Mouse (Mus musculus): ENCODE measurements around the gene Gm43517. TPM values are rescaled to one million over a fixed set of nuclear protein-coding genes. Genes with fewer than 3 reads are reported as not detected.
A peak's percentile ranks its signal among the peaks of the same experiment; 100 is the strongest.

Gene Gm43517
- polyA plus RNA-seq, 1 experiment from 2014 or later: not detected

DNA sequence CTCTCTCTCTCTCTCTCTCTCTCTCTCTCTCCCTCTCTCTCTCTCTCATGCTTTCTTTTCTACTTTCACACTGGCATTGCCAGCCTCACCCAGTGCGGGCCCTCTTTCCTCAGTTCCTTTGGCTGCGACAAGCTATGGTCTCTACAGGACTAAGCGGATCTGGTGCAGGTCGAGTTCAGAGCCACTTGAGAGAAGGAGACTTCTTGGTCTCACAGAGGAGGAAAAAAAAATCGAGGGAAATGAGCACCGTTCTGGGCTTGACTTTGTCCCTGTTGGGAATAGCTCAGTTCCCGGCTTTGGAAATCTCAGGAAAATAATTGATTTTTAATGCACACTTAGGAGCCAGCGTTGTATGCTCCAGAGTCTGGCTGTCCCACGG, 5.9 kb downstream of the Gm43517 start:
- Histone ChIP-seq H3K27ac (ENCODE audit: low read depth) (no peak overlapping the region), H3K4me2 (ENCODE audit: low read depth, low read length) (no peak overlapping the region), H3K36me3 (replicated peaks; ENCODE audit: insufficient read depth, low read length) (no peaks in the 10 kb centered on the region), H3K9me3 (ENCODE audit: low read length) (no peaks in the 10 kb centered on the region), H3K4me1 (ENCODE audit: insufficient read depth) (no peaks in the 10 kb centered on the region), H3K4me3 (ENCODE audit: low read depth, low read length) (peak overlapping the region; percentile 15; the same call in 1 of the 2 replicates), H3K27me3 (ENCODE audit: insufficient read depth, low read length) (peaks cover 72% of the 10 kb centered on the region), H3K9ac (replicated peaks) (no peak overlapping the region)
- TF ChIP-seq EP300 (IDR thresholded peaks at IDR 0.05; ENCODE audit: low read depth) (no peak), CTCF (IDR thresholded peaks at IDR 0.05; ENCODE audit: low read depth) (no peak)
- 3% methylated on average over 9 of the region's 9 CpGs for WGBS (ENCODE audit: insufficient replicate concordance)
- no peak for DNase-seq
- ATAC-seq: no peak

GRCm38 (mm10) chr12:49391305-49392040, 6.5 kb downstream of the Gm43517 start:
- Histone ChIP-seq H3K27me3 (ENCODE audit: insufficient read depth, low read length) (peaks cover 66% of the 10 kb centered on the region), H3K4me2 (ENCODE audit: low read depth, low read length) (no peak overlapping the region), H3K9ac (replicated peaks) (no peak overlapping the region), H3K27ac (ENCODE audit: low read depth) (no peak overlapping the region), H3K9me3 (ENCODE audit: low read length) (no peaks in the 10 kb centered on the region), H3K4me1 (ENCODE audit: insufficient read depth) (no peaks in the 10 kb centered on the region), H3K4me3 (ENCODE audit: low read depth, low read length) (peak overlapping the region; percentile 15; the same call in 1 of the 2 replicates), H3K36me3 (replicated peaks; ENCODE audit: insufficient read depth, low read length) (no peaks in the 10 kb centered on the region)
- peak; percentile 36 for DNase-seq
- WGBS (ENCODE audit: insufficient replicate concordance): 1% methylated on average over 42 of the region's 42 CpGs
- TF ChIP-seq CTCF (IDR thresholded peaks at IDR 0.05; ENCODE audit: low read depth) (peak; percentile 41), EP300 (IDR thresholded peaks at IDR 0.05; ENCODE audit: low read depth) (no peak)
- peak; percentile 48 for ATAC-seq

- Histone ChIP-seq H3K4me3 (ENCODE audit: low read depth, low read length) (no peak overlapping the region), H3K36me3 (replicated peaks; ENCODE audit: insufficient read depth, low read length) (no peaks in the 10 kb centered on the region), H3K4me2 (ENCODE audit: low read depth, low read length) (no peak overlapping the region), H3K27me3 (ENCODE audit: insufficient read depth, low read length) (peaks cover 65% of the 10 kb centered on the region), H3K4me1 (ENCODE audit: insufficient read depth) (no peaks in the 10 kb centered on the region), H3K9ac (replicated peaks) (no peak overlapping the region), H3K27ac (ENCODE audit: low read depth) (no peak overlapping the region), H3K9me3 (ENCODE audit: low read length) (no peaks in the 10 kb centered on the region)
- TF ChIP-seq CTCF (IDR thresholded peaks at IDR 0.05; ENCODE audit: low read depth): no peak
- TF ChIP-seq EP300 (IDR thresholded peaks at IDR 0.05; ENCODE audit: low read depth): no peak
- DNase-seq: no peak
- WGBS (ENCODE audit: insufficient replicate concordance): 3% methylated on average over 10 of the region's 10 CpGs
- ATAC-seq: no peak
These were observed 7.0 kb downstream of the Gm43517 start for GRCm38 (mm10) chr12:49392041-49392390.

GRCm38 (mm10) chr12:49392876-49393275, 7.9 kb downstream of the Gm43517 start:
- no peak overlapping the region for H3K9ac ChIP-seq (replicated peaks)
- TF ChIP-seq CTCF (IDR thresholded peaks at IDR 0.05; ENCODE audit: low read depth) (no peak), EP300 (IDR thresholded peaks at IDR 0.05; ENCODE audit: low read depth) (no peak)
- no peak overlapping the region for H3K4me3 ChIP-seq (ENCODE audit: low read depth, low read length)
- no peak overlapping the region for H3K4me2 ChIP-seq (ENCODE audit: low read depth, low read length)
- H3K27ac ChIP-seq (ENCODE audit: low read depth): no peak overlapping the region
- H3K4me1 ChIP-seq (ENCODE audit: insufficient read depth): no peaks in the 10 kb centered on the region
- 11% methylated on average over 5 of the region's 5 CpGs for WGBS (ENCODE audit: insufficient replicate concordance)
- H3K27me3 ChIP-seq (ENCODE audit: insufficient read depth, low read length): peaks cover 67% of the 10 kb centered on the region
- H3K9me3 ChIP-seq (ENCODE audit: low read length): no peaks in the 10 kb centered on the region
- ATAC-seq (no peak), DNase-seq (no peak)
- no peaks in the 10 kb centered on the region for H3K36me3 ChIP-seq (replicated peaks; ENCODE audit: insufficient read depth, low read length)

DNA sequence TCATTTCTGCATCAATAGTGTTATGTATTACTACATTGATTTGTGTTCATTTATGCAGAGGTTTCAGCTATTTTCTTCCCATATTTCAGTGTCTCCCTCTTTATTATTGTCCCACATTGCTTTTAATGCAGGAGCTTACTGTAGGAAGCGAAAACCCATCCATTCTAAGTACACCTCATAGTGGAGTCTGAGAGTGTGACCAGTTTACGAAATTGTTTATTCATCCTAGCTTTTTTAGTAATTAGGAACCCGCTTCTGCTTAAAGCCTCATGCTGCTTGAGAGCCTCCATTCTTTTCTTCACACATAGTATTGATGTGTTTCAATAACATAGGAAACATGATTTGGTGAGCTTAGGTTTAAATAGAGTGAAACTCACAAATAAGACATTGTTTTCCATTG, 8.7 kb downstream of the Gm43517 start:
- no peak for DNase-seq
- 11% methylated on average over 3 of the region's 3 CpGs for WGBS (ENCODE audit: insufficient replicate concordance)
- Histone ChIP-seq H3K4me2 (ENCODE audit: low read depth, low read length) (no peak overlapping the region), H3K36me3 (replicated peaks; ENCODE audit: insufficient read depth, low read length) (no peaks in the 10 kb centered on the region), H3K27ac (ENCODE audit: low read depth) (no peak overlapping the region), H3K4me1 (ENCODE audit: insufficient read depth) (no peaks in the 10 kb centered on the region), H3K4me3 (ENCODE audit: low read depth, low read length) (no peak overlapping the region), H3K9me3 (ENCODE audit: low read length) (no peaks in the 10 kb centered on the region), H3K9ac (replicated peaks) (no peak overlapping the region), H3K27me3 (ENCODE audit: insufficient read depth, low read length) (peaks cover 68% of the 10 kb centered on the region)
- TF ChIP-seq EP300 (IDR thresholded peaks at IDR 0.05; ENCODE audit: low read depth): no peak
- no peak for TF ChIP-seq CTCF (IDR thresholded peaks at IDR 0.05; ENCODE audit: low read depth)
- no peak for ATAC-seq

GRCm38 (mm10) chr12:49394181-49394580, 9.2 kb downstream of the Gm43517 start:
- Histone ChIP-seq H3K36me3 (replicated peaks; ENCODE audit: insufficient read depth, low read length) (no peaks in the 10 kb centered on the region), H3K4me2 (ENCODE audit: low read depth, low read length) (no peak overlapping the region), H3K27me3 (ENCODE audit: insufficient read depth, low read length) (peaks cover 70% of the 10 kb centered on the region), H3K9ac (replicated peaks) (no peak overlapping the region), H3K4me3 (ENCODE audit: low read depth, low read length) (no peak overlapping the region), H3K27ac (ENCODE audit: low read depth) (no peak overlapping the region), H3K9me3 (ENCODE audit: low read length) (no peaks in the 10 kb centered on the region), H3K4me1 (ENCODE audit: insufficient read depth) (no peaks in the 10 kb centered on the region)
- WGBS (ENCODE audit: insufficient replicate concordance): 5% methylated on average over 1 of the region's 1 CpGs
- DNase-seq (no peak), ATAC-seq (no peak)
- TF ChIP-seq CTCF (IDR thresholded peaks at IDR 0.05; ENCODE audit: low read depth) (no peak), EP300 (IDR thresholded peaks at IDR 0.05; ENCODE audit: low read depth) (no peak)

Data from liver, postnatal 0 days (tissue).